Mouse (Mus musculus) lung, adult 2 months (tissue): Measurements from ENCODE around the gene Cntnap5c.

ENCODE experiments used
- CTCF ChIP-seq: fragments of 200-500 bp; IDR thresholded peaks from 2 replicates; pipeline ENCODE4 v1.5.1; 2011; ENCODE audit warnings: mild to moderate bottlenecking, low read length, control low read depth; ENCODE audit not compliant: insufficient read depth
- POLR2A ChIP-seq: fragments of 200-500 bp; IDR thresholded peaks from 2 replicates; pipeline ENCODE4 v1.6.1; 2011; ENCODE audit warnings: low read depth, mild to moderate bottlenecking, control low read depth, low read length, borderline replicate concordance; ENCODE audit errors: extremely low read depth

DNA sequence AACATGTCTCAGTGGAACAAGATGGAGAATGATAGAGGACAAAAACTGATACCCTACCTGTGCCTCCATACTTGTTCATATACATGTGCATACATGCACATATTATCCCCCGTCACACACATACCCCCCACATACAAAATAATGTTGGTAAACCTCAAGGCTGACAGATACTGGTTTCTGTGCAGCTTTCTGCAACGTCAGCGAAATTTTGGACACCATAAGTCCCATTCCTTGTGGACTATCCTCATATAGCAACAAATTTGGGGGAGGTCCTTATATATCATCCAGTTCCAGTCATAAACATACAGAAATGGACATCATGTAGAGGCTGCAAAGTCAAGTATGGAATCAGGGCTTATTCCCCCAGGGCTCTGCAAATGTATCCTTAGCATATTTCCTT lies 338.5 kb downstream of the Cntnap5c start:
- TF ChIP-seq POLR2A (no peak), CTCF (no peak)
